Mouse (Mus musculus): Measurements from ENCODE around the gene Tigd4. TPM values are rescaled to one million over a fixed set of nuclear protein-coding genes. Genes with fewer than 3 reads are reported as not detected.

The Tigd4 gene
- polyA plus RNA-seq, 1 experiment, result not detected

GRCm38 (mm10) chr3:84631586-84631985, 38.2 kb downstream of the Tigd4 start:
- H3K27me3 ChIP-seq (ENCODE audit: control insufficient read depth, insufficient read depth, insufficient read length), result peaks cover 3% of the 10 kb centered on the region
- no peaks in the 10 kb centered on the region for H3K79me3 ChIP-seq (ENCODE audit: low read depth)
- H3K79me2 ChIP-seq (ENCODE audit: control insufficient read depth, insufficient read depth), result no peaks in the 10 kb centered on the region
- H3K36me3 ChIP-seq (ENCODE audit: control insufficient read depth, insufficient read depth), result no peaks in the 10 kb centered on the region
- H3ac ChIP-seq (ENCODE audit: control insufficient read depth, insufficient read length, low read depth), result no peak overlapping the region
- no peak overlapping the region for H3K4me3 ChIP-seq (ENCODE audit: insufficient read depth, poor library complexity, severe bottlenecking)
- TF ChIP-seq USF1 (IDR thresholded peaks at IDR 0.05; ENCODE audit: low read depth), result no peak
- no peak for TF ChIP-seq CEBPB (IDR thresholded peaks at IDR 0.05; ENCODE audit: low read depth)
- no peak for TF ChIP-seq MAX (IDR thresholded peaks at IDR 0.05)
- TF ChIP-seq MYOD1 (IDR thresholded peaks at IDR 0.05; ENCODE audit: control insufficient read depth, insufficient read length, low read depth), result no peak
- TF ChIP-seq MYOG (IDR thresholded peaks at IDR 0.05; ENCODE audit: control insufficient read depth, extremely low read depth, insufficient read length), result no peak
- TF ChIP-seq FOSL1 (IDR thresholded peaks at IDR 0.05; ENCODE audit: insufficient read depth, low read length, poor library complexity, severe bottlenecking), result no peak
- no peak for TF ChIP-seq CTCF (IDR thresholded peaks at IDR 0.05; ENCODE audit: control insufficient read depth, insufficient read depth, insufficient read length)

- H3K79me3 ChIP-seq (ENCODE audit: low read depth), result no peaks in the 10 kb centered on the region
- no peak overlapping the region for H3ac ChIP-seq (ENCODE audit: control insufficient read depth, insufficient read length, low read depth)
- no peaks in the 10 kb centered on the region for H3K36me3 ChIP-seq (ENCODE audit: control insufficient read depth, insufficient read depth)
- H3K79me2 ChIP-seq (ENCODE audit: control insufficient read depth, insufficient read depth), result no peaks in the 10 kb centered on the region
- TF ChIP-seq FOSL1 (IDR thresholded peaks at IDR 0.05; ENCODE audit: insufficient read depth, low read length, poor library complexity, severe bottlenecking) (no peak), USF1 (IDR thresholded peaks at IDR 0.05; ENCODE audit: low read depth) (no peak), MAX (IDR thresholded peaks at IDR 0.05) (no peak), CEBPB (IDR thresholded peaks at IDR 0.05; ENCODE audit: low read depth) (no peak), MYOG (IDR thresholded peaks at IDR 0.05; ENCODE audit: control insufficient read depth, extremely low read depth, insufficient read length) (no peak), MYOD1 (IDR thresholded peaks at IDR 0.05; ENCODE audit: control insufficient read depth, insufficient read length, low read depth) (no peak), CTCF (IDR thresholded peaks at IDR 0.05; ENCODE audit: control insufficient read depth, insufficient read depth, insufficient read length) (no peak)
- no peaks in the 10 kb centered on the region for H3K27me3 ChIP-seq (ENCODE audit: control insufficient read depth, insufficient read depth, insufficient read length)
- H3K4me3 ChIP-seq (ENCODE audit: insufficient read depth, poor library complexity, severe bottlenecking), result no peak overlapping the region
Measured at GRCm38 (mm10) chr3:84637095-84637494, 43.7 kb downstream of the Tigd4 start.

- Histone ChIP-seq H3K79me3 (ENCODE audit: low read depth) (no peaks in the 10 kb centered on the region), H3K36me3 (ENCODE audit: control insufficient read depth, insufficient read depth) (no peaks in the 10 kb centered on the region), H3ac (ENCODE audit: control insufficient read depth, insufficient read length, low read depth) (no peak overlapping the region), H3K27me3 (ENCODE audit: control insufficient read depth, insufficient read depth, insufficient read length) (no peaks in the 10 kb centered on the region), H3K79me2 (ENCODE audit: control insufficient read depth, insufficient read depth) (no peaks in the 10 kb centered on the region), H3K4me3 (ENCODE audit: insufficient read depth, poor library complexity, severe bottlenecking) (no peak overlapping the region)
- no peak for TF ChIP-seq USF1 (IDR thresholded peaks at IDR 0.05; ENCODE audit: low read depth)
- no peak for TF ChIP-seq CEBPB (IDR thresholded peaks at IDR 0.05; ENCODE audit: low read depth)
- TF ChIP-seq MYOD1 (IDR thresholded peaks at IDR 0.05; ENCODE audit: control insufficient read depth, insufficient read length, low read depth), result no peak
- no peak for TF ChIP-seq MAX (IDR thresholded peaks at IDR 0.05)
- no peak for TF ChIP-seq CTCF (IDR thresholded peaks at IDR 0.05; ENCODE audit: control insufficient read depth, insufficient read depth, insufficient read length)
- no peak for TF ChIP-seq FOSL1 (IDR thresholded peaks at IDR 0.05; ENCODE audit: insufficient read depth, low read length, poor library complexity, severe bottlenecking)
- TF ChIP-seq MYOG (IDR thresholded peaks at IDR 0.05; ENCODE audit: control insufficient read depth, extremely low read depth, insufficient read length), result no peak
Measured at GRCm38 (mm10) chr3:84637890-84638578, 44.7 kb downstream of the Tigd4 start.

- Histone ChIP-seq H3K36me3 (ENCODE audit: control insufficient read depth, insufficient read depth) (no peaks in the 10 kb centered on the region), H3K79me2 (ENCODE audit: control insufficient read depth, insufficient read depth) (no peaks in the 10 kb centered on the region), H3ac (ENCODE audit: control insufficient read depth, insufficient read length, low read depth) (no peak overlapping the region), H3K4me3 (ENCODE audit: insufficient read depth, poor library complexity, severe bottlenecking) (no peak overlapping the region), H3K27me3 (ENCODE audit: control insufficient read depth, insufficient read depth, insufficient read length) (no peaks in the 10 kb centered on the region), H3K79me3 (ENCODE audit: low read depth) (no peaks in the 10 kb centered on the region)
- TF ChIP-seq MYOG (IDR thresholded peaks at IDR 0.05; ENCODE audit: control insufficient read depth, extremely low read depth, insufficient read length) (no peak), CTCF (IDR thresholded peaks at IDR 0.05; ENCODE audit: control insufficient read depth, insufficient read depth, insufficient read length) (no peak), MAX (IDR thresholded peaks at IDR 0.05) (no peak), CEBPB (IDR thresholded peaks at IDR 0.05; ENCODE audit: low read depth) (no peak), USF1 (IDR thresholded peaks at IDR 0.05; ENCODE audit: low read depth) (no peak), FOSL1 (IDR thresholded peaks at IDR 0.05; ENCODE audit: insufficient read depth, low read length, poor library complexity, severe bottlenecking) (no peak), MYOD1 (IDR thresholded peaks at IDR 0.05; ENCODE audit: control insufficient read depth, insufficient read length, low read depth) (no peak)
Measured at GRCm38 (mm10) chr3:84638858-84639257, 45.5 kb downstream of the Tigd4 start.

GRCm38 (mm10) chr3:84639767-84640500, 46.6 kb downstream of the Tigd4 start:
- Histone ChIP-seq H3K36me3 (ENCODE audit: control insufficient read depth, insufficient read depth) (no peaks in the 10 kb centered on the region), H3K27me3 (ENCODE audit: control insufficient read depth, insufficient read depth, insufficient read length) (no peaks in the 10 kb centered on the region), H3K79me2 (ENCODE audit: control insufficient read depth, insufficient read depth) (no peaks in the 10 kb centered on the region), H3ac (ENCODE audit: control insufficient read depth, insufficient read length, low read depth) (no peak overlapping the region), H3K4me3 (ENCODE audit: insufficient read depth, poor library complexity, severe bottlenecking) (no peak overlapping the region), H3K79me3 (ENCODE audit: low read depth) (no peaks in the 10 kb centered on the region)
- TF ChIP-seq MYOG (IDR thresholded peaks at IDR 0.05; ENCODE audit: control insufficient read depth, extremely low read depth, insufficient read length) (no peak), CTCF (IDR thresholded peaks at IDR 0.05; ENCODE audit: control insufficient read depth, insufficient read depth, insufficient read length) (no peak), CEBPB (IDR thresholded peaks at IDR 0.05; ENCODE audit: low read depth) (no peak), MYOD1 (IDR thresholded peaks at IDR 0.05; ENCODE audit: control insufficient read depth, insufficient read length, low read depth) (no peak), MAX (IDR thresholded peaks at IDR 0.05) (no peak), USF1 (IDR thresholded peaks at IDR 0.05; ENCODE audit: low read depth) (no peak), FOSL1 (IDR thresholded peaks at IDR 0.05; ENCODE audit: insufficient read depth, low read length, poor library complexity, severe bottlenecking) (no peak)

All from C2C12 (cell line).